Mouse (Mus musculus) spleen, adult 18-20 months (tissue): ENCODE measurements around the gene Tbc1d16.

ENCODE experiments used
- DNase-seq, 2 experiments: peaks; one replicate each; pipeline ENCODE4 v3.0.0; 2022; ENCODE audit warnings: mixed read lengths in 2 of 2

Gene Tbc1d16

DNA sequence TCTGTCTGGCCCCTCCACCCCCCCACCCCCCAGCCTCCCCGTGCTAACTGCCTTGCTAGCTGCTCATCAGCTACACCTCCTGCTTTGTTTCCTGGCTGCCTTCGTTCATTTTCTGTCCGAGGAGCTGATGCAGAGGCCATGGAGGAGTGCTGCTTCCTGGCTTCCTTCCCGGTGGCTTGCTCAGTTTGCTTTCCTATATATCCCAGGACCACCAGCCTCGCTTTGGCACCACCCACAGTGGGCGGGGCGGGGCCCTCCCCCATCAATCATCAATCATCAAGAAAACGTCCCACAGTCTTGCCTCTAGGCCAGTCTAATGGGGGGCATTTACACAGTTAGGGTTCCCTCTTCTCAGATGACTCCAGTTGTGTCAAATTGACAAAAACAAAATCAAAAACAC is 8.1 kb upstream of the Tbc1d16 start:
- no peak for DNase-seq

DNA sequence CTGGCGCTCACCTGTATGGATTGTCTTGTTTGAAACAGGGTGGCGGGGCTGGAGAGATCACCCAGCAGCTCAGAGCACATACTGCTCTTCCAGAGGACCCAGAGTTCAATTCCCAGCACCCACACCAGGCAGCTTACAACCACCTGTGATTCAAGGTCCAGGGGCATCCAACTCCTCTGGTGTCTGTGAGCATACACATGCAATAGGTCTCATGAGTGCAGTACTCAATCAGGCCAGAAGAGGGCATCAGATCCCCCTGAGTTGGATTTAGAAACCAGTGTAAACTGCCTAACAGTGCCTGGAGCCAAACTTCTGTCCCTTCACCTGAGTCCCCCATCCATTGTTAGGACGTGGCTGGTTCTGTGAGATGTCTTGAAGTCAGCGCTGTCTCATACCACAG is 7.3 kb upstream of the Tbc1d16 start:
- DNase-seq: peak in 1 of 2 experiments; percentile 69

DNA sequence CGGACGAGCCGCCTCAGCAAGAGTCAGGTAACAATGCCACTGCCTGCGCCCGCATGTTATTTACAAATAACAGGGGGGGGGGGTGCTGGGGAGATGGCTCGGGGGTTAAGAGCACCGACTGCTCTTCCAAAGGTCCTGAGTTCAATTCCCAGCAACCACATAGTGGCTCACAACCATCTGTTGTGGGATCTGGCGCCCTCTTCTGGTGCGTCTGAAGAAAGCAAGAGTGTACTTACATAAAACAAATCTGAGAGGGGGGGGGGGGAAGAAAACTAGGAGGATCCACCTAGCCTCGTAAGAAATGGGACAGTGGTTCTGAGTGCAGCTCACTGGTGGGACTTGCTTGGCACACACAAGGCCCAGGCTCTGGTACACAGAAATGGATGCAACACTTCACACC is 6.5 kb upstream of the Tbc1d16 start:
- no peak for DNase-seq

DNA sequence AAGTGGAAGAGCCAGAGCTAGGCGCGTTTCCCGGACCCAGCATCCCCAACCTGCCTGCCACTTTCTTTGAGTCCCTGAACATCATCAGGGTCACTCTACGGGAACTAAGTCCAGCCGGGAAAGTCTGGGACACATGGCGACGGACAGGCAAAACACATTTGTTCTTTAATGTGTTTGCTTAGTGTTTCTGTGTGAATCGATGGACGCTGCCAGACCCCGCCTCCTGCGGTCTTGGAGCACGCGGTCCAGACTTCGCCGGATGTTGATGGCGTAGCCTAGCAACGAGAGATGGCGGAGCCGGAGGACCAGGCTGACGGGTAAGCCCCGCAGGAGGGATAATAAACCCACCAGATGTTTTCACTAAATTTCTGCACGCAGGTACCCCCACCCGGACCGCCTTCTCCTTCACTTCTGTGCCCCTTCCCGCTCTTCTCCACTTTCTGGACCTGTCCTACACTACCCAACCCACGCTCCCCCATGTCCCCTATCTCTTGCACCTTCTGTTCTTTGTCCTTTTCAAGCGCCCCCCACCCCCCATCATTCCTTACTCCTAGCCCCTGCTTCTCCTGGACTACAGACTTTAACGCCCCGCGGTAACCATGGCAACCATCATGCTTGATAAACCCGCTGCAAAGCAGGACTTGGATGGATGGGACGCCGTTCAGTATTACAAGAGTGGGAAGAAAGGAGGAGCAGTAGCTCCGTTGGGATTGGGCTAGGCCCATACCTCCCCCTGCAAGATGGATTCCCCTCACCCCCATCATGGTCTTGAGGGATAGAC is 737 bp upstream of the Tbc1d16 start:
- peak; percentile 45 to 59 for DNase-seq

DNA sequence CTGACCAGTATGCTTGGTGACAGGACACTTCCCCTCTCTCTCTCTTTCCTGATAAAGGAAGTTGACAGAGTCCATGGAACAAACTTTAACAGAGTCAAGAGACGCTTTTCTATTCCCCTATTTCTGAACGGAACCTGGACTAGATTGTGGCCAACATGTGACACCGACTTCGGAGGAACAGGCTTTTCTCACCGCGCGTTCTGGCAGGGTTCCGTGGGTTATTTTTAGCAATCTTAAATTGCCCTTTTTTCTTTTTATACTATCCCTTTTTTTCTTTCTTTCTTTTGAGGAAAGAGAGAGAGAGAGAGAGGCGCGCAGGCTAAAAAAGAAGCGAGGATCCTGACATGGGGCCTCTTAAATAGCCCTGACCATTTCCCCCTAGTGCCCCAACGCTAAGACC is 708 bp downstream of the Tbc1d16 start:
- DNase-seq: no peak

DNA sequence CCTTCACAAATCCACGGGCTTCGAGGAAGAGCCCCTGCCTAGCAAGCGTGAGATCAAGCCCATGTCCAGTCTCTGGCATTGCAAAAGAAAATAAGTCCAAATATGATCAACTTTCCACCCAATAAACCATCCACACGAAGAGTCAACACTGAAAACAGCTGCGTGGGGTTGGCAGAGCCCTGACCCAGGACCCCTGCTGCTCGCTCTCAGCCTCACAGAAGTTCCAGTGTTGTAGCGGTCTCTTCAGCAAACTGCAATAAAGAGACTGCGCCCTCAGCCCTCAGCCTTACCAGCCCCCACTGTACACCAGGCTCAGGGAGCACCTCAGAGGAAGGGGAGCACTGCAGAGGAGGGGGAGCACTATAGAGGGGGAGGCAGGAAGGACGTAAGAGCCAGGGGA is 2.7 kb downstream of the Tbc1d16 start:
- DNase-seq: no peak

DNA sequence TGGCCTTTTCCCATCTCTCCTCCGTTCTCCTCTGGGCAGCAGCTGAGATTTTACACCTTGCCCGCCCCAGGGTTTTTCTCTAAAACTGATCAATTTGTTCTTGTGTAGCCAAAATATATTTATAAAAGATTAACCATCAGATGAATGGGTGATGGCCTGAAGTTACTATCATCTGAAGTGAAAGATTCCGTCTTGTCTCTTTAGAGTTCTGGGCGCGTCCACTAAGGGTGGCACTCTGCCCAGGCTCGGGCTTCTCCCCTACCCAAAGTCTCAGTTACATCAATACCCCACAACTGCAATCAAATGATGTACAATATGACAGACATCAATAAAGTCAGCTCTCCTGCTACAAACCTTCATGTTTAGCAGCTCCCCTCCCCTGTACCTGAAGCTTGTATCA is 3.4 kb downstream of the Tbc1d16 start:
- DNase-seq: no peak

DNA sequence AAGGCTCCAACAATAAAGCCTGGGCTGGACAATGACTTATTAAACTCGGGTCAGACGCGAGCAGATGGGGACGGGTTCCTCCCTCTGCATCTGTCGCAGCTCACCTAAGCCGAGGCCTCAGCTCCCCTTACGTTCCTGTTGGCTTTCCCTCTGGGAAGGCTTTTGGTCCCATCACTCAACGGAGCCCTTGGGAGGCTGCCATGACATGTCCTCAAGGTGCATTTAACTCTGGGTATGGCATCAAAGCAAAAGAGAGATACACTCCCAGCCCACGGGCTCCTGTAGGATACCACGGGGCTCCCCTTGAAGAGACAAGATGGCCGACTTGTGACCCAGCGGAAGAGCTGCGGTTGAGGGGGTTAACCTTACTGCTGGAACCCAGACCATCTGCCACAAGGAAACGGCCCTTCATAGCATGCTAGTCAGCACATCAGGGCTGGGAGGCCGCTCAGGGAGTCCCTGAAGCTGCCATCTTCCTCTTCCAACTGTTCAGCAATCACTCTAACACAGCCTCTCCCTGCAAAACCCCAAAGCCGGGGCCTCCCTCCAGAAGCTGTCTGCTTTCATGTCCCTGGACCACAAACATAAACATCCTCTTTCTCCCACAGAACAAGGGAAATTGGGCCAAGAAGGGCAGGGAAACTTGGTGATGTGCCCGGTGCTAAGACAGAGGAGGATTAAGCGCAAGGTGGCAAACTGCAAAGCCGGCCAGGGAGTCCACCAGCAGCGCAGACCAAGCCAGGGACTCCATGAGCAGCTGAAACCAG is 5.0 kb downstream of the Tbc1d16 start:
- DNase-seq: no peak

DNA sequence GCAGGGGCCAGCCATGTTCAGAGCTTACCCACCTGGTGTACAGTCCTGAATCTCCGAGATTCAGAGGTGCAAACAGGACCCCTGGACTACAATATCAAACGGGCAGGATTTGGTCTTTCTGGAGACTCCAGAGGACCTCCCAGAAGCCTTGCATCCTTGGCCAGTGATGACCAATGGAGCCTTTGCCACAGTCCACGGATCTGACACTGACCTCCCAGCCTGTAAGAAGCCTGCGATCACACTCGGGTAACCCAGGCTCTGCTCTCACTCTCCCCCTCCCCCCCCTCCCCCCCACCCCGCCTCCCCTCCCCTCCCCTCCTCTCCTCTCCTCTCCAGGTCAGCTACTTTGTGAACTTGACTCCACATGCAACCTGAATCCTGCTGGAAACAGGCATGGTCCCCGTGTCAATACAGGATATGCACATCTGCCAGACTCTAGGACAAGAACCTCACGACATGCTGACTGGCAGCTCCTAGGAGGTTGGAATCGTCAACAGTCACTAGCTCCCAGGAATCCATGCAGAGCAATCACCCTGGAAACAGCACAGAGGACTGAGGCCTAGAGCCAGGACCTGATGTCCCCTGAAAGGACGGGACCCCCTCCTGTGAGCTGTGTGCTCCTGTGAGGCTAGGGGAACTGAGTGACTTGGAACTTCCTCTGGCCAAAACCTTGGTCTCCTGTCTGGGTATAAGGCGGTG is 6.3 kb downstream of the Tbc1d16 start:
- no peak for DNase-seq

DNA sequence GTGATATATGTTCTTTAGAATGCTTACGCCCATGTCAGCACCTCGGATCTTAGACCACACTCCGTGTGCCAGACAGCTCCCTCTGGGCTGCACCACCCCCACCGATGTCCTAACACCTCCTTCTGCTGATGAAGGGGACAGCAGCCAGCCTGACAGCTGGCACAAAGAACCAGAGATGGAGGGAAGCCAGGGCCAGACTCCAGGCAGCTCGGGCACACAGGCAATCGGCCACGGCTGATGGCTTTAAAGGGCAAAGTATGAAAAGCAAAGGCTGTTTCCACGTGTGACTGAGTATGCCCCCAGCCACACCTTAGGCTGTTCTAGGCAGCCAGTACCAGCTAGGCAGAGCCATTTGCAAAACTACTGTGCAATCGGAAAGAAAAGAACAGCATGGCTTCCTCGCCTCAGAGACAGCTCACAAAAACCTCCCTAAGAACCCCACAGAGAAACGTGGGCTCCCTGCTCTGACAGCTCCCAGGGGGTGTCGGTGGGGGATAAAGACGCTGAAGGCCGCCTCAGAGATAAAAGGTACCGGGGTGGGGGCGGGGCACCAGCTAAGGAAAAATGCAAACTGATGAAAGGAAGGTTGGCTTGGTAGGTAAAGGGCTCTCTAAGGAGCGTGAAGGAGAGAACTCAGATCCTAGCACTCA is 8.4 kb downstream of the Tbc1d16 start:
- no peak for DNase-seq

DNA sequence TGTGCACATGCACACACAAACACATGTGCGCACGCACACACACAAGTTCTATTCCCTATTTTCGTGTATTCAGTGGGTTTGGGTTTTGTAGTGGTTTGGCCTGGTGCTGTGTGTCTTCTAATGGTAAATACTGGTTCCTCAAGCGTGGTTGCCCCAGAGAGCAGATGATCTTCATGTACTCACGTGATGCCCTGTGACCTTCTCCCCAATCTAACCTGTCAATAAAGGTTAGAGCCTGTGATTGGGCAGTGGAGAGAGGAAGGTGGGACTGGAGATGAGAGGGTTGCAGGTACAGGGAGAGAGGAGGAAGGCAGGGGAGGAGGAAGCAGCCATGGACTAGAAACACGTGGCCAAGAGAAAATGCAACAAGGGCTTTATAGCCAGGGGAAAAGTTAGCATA is 10.4 kb downstream of the Tbc1d16 start:
- DNase-seq: no peak

DNA sequence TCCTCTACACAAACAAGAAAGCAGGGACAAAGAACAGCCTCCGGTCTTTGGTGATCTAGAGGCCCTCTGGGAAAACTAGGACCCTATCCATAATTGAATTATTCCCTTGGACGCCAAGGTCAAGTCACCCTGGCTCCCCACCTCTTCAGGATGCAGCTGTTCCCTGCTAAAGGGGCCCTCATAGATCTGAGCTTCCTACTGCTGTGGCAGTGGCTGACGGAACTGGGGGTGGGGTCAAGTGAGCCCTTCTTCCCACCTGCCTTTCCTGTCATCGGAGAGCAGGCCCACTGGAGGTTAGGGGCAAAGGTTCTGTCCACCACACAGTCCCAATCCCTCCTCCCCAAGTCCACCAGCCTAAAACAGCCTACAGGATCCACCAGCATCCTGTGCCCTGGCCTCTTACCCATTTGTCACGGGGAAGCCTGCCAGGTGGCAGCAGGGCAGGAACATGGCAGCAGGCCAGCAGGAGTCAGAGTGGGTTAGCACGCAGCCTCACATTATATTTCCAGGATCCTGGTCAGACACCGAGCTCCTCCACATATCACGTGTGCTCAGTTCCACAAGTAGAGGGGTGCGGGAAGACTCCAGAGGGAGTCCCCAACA is 12.3 kb downstream of the Tbc1d16 start:
- no peak for DNase-seq

DNA sequence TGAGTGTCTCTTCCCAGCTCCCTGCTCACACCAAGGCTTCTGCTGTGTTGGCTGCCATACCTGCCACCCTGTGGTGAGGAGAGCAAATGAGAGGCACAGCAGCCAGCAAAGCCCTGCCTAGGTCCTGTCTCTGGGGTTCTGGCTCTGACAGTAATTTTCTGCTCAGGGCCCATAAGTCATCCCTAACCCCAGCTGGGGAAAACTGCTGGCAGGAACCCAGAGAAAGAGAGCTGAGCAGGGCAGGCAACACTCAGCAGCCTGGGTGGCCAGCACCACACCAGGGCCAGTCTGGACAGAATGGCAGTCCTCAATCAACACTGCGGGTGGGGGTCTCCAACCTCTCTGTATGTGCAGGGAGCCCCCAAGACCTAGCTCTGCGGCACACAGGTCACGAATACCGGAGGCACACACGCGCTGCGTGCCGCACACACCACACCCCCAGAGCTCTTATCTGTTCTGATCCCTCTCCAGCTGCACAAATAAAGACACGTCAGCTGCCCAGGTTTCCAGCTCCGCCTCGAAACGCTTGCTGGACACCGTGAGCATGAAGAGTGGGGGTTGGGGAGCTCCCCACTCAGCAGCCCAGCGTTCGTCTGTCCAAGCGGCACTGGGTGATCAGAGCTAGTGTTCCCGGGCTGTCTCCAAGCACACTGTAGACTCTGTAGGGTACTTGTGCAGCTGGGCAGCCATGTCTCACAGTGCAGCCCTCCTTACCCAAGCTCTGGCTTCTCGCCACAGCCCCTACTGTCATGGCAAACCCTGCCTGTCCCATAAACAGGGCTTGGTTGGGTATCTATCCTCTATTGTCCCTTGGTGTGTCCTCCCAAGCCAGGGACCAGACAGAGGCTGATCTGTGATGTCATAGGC is 13.0 kb downstream of the Tbc1d16 start:
- DNase-seq: no peak

DNA sequence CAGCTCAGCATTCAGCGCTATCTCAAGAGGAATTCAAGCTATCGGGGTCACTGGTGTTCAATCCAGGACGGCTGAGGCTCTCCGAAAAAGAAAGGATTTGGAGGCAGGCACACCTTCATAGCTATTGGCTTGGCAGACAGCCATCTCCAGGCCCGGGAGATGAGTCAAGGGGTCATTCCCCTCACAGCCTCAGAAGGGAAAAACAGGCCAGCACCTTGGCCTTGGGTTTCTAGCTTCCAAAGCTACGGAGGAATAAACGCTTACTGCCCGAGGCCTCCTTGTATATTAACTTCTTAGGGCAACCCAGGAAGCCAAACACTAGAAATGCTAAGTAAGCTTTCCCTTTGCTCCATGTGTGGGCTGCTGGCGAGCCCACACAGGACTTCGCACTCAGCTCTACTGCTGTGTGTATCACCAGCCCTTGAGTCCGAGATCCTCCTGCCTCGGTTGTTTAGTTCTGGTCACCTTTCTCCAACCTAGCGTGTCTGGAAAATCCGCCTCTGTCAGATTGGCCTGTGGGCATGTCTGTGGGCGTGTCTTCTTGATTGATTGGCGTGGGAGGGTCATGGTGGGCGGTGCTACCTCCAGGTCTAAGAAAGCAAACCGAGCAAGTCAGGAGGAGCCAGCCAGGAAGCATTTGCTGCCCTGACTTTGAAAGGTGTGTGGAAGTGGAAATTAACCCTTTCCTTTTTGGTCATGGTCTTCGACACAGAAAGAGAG is 15.0 kb downstream of the Tbc1d16 start:
- no peak for DNase-seq

DNA sequence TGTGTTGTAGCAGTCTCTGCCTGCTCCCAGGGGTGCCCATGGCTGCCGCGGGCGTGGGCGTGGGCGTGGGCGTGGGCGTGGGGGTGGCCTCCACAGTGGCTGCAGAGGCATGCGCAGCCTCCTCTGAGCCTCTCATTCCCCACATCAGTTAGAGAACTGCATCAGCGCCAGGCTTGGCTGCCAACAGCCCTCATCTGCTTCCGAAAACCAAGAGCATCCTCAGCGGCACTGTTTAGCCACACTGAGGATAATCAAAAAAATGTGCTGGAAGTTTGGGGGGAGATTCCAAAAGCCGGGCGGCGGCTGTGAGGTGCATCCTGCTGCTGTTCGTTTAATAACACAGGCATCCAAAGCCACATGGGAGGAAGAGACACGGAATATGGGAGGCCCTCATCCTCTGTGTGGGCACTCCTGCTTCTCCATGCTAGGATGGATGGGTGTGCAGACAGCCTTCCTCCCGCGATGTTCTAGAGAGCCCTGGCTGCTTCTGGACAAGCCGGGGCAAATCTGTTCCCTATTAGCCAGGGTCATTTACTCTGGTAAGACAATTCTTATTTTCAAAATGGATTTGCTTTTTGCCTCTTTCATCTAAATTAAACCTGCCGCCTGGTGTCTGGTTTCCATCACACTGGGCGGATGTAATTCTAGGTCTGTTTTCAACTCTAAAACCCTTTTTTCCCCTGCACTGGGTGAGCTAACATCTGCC is 16.5 kb downstream of the Tbc1d16 start:
- no peak for DNase-seq

DNA sequence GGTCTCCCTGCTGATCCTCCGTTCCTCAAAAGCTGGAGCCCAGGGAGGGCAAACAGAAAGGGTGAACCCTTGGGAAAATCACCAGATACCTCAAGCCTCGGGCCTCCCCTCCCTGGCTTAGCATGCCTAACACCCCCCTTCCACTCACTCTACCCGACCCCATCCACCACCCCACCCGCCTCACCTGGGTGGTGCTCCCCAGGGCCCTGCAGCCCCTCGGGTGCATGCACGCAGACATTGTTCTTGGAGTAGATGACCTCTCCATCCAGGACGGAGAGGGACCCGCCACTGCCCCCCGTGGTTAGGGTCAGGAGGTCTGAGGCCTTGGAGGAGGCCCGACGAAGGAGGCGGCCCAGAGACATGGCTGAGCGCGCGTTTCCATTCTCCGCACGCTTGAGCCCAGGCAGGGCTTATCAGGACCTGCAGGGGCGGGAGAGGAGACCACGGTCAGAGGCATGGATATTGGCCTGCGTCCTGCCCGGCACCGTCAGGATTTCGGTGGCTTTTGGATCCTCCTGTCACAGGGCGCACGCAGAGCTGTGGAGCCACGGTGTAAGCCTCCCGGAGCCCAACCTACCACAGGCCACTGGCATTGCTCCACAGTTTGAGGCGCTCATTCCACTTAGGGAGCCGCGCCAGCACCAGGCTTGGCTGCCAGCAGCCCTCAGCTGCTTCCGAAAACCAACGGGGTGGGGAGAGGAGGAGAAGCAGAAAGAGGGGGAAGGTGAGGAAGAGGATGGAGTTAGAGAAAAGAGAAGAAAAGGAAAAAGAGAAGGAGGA is 17.8 kb downstream of the Tbc1d16 start:
- DNase-seq: no peak

DNA sequence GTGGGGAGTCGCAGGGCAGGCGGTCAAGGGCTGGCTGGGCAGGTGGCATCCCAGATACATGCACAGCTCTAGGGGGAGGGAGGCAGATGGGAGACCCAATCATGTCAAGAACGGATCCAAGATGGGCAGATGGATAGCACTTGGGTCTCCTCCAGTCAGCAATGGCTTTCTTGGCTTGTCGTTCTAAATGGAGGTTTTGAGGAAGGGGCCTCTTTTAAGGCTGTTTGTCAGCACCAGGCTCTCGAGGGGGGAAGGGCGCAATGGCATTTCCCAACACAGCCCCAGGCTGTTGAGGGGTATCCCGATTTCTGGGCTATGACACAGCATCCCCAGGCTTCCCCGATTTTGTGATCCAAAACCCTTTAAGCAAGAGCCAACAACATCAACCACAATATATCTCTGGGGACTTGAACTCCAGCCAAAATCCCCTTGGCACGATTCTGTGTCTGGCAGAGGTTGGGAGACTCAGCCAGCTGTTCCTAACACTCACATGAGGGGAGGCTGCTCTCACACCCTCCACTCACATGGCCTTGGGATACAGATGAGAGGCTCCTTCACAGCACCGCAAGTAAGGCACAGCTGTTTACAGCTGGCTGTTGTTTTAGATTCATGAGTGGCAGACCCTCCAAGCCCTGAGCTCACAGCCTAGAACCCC is 18.8 kb downstream of the Tbc1d16 start:
- no peak for DNase-seq

DNA sequence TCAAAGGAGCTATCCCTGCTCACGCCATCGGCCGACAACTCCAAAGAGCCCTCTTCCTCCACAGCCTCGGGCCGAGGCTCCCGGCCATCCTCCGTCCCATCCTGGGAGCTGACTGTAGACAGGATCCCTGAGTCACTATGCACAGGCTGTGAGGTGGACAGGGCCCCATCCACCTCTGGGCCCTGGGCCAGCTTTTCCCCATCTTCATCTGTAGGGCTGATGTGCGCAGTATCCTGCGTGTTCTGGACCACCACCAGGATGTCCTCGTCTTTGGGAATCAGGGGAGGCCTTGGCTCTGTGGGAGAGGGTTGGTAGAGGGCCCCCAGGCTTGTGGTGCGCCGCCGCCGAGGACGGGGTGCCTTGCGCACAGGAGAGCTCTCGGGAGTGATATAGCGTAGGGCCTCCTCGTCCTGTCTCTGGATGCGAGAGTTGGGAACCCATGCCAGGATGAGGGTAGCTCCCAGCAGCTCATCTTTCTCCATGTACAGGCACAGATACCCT is 19.4 kb downstream of the Tbc1d16 start:
- DNase-seq: no peak

DNA sequence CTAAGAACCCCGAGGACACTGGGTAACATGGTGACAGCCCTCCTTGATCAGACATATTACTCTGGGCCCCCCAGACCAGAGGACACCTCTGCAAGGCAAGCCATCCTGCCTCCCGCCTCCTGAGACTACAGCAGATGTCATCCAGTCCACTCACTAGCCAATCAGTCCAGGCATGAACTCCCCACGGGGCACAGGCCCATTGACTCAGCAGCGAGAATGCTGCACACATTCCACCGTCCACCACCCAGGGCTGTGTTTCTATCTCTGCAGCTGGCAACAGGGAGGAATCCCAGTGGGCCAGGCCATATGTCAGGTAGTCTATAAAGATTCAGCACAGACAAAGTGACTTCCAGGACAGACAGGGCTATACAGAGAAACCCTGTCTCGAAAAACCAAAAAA is 20.3 kb downstream of the Tbc1d16 start:
- no peak for DNase-seq
